Mouse (Mus musculus) adrenal gland, postnatal 36 days (tissue): Measurements from ENCODE around the gene Cd209b. TPM values are rescaled to one million over a fixed set of nuclear protein-coding genes. Genes with fewer than 3 reads are reported as not detected.

Experiments used
- DNase-seq, 2 experiments: peaks; one replicate each; pipeline ENCODE4 v3.0.0; 2021; ENCODE audit warnings: mixed read lengths in 1 of 2
- long read RNA-seq, 2 experiments: library from polyadenylated mRNA; stranded (forward); transcript quantifications; one replicate each; pipeline ENCODE4 v2.0.0; 2021; ENCODE audit warnings: borderline sequencing depth in 2 of 2
- total RNA-seq, 2 experiments: library from RNA; stranded (reverse); gene quantifications; 2 replicates each; pipeline ENCODE4 v1.2.3; 2021

Gene Cd209b
- total RNA-seq: 1 to 10 TPM; 1.7 to 3.0 TPM
- long read RNA-seq, experiment 1, partial matches to known transcripts: 0 of 1 reads
- long read RNA-seq, experiment 1, other reads (novel, unspliced or antisense): 1 of 1 reads
- long read RNA-seq, experiment 2: 0 reads

DNA sequence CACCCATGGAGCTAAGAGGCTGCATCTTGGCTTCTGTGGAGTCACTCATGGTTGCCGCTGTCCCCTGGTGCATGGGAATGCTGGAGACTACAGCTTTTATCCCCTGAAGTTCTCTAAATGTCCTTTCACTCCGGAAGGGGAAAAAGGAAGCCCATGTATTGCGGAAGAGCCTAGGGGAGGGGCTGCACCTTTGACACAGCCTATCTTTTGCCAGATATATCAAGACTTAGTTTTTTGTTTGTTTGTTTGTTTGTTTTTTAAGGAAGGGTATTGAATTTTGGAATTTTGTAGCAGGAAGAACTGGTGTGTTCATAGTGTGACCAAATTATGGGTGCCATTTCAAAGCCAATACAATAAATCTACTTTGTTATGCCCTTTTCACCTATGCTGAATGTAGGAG, at the start of gene Cd209b:
Cd209b (minus strand) TSS at position 101 of the 400 bp plus-strand sequence.
- DNase-seq: no peak

DNA sequence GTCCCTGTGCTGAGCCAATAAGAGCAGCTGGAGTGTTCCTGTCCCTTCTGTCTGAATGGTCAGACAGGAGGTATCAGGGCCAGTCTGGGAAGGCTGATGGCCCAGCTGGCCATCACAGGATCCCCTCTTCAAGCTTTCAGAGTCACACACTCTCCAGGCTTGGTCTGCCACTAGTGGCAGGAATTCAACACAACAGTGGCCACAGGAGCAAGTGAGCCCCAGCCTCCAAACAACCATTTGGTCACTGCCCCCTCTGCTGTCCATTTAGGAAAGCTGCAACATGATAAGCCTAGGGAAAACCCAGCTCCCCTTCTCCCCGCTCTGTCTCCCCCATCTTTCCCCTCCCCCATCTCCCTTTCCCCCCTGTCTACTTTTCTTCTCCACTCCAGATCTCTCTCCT, 29.4 kb upstream of the Cd209b start:
- DNase-seq: peak; percentile 1 to 8

DNA sequence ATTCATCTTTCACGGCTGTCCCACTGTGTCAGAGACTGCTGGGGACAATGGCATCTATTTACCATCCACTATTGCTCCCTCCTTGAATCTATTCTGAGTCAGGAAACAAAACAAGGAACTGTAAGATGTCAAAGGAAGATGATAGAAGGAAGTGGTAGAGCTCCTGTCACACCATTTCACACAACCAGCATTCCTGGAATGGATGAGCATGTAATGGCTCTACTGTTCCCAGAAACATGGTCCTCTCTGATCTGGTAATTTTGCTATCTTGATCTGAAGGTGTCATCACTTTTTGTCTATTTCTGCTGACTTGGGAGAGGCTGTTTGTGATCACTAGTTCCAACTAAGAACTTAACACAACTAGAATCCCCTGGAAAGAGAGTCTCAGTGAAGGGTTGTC, 28.0 kb upstream of the Cd209b start, which contains the start of gene Cd209c:
Cd209c (minus strand) TSS at position 101 of the 400 bp plus-strand sequence.
- no peak for DNase-seq

DNA sequence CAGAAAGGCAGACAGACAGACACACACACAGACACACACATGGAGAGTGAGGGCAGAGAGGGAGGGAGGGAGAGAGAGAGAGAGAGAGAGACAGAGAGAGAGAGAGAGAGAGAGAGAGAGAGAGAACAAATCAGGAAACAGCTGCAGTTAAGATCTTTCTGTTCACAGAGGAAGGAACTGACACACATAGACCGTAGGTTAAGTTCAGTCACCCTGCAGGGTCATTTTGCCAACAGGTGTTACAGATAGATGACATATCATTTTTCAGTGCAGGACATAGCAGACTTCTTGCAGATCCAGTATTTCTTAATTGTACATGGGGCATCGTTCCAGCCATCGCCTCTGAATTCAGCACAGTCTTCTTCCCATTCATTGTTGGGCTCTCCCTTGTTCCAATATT, 13.4 kb upstream of the Cd209b start:
- DNase-seq: no peak

DNA sequence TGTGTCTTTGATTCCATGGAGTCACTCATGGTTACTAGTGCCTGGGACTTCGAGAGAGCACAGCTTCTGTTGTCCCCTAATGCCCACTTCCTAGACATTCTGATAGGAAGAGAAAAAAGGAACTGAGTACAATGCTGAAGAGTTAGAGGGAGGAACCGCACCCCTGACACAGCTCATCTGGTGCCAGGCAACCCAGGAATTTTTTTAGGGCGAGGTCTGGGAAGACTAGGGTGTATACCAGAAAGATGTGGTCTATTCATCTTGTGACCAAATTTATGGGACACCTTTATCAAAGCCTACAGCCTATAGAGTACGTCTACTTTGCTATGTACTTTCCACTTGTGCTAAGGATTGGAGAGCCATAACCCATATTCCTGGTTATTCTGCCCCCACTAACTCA, 48.2 kb downstream of the Cd209b start, which contains the start of gene Cd209d:
Cd209d (minus strand) TSS at position 101 of the 400 bp plus-strand sequence.
- DNase-seq: no peak

DNA sequence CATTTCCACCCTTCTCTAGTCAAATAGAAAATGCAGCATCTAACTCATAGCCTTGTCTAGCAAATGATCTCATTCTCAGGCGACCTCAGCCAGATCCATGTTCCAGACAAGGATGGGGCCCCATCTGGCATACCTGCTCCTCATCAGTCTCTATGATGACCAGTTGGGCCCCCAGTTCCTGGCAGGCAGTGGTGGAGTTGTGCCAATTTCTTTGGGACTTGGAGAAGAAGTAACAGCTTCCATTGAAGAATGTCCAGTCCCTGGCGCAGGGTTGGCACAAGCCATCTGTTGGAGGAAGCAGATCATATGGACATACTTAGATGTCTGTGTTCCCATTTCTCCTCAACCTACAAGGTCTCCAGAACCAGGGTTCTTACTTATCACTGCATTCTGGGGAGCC, 50.5 kb downstream of the Cd209b start:
- DNase-seq: no peak

Other genes with a start within 250 kb of the Cd209b start
- not detected for gene Fcer2a, start 232.7 kb downstream of the Cd209b start, total RNA-seq
- gene Clec4g, start 206.2 kb downstream of the Cd209b start, total RNA-seq: not detected
- 1 to 10 TPM in 1 of 2 experiments, not detected in 1; 1.2 TPM for gene Cd209a, start 177.9 kb downstream of the Cd209b start, total RNA-seq
- gene Cd209e, start 72.5 kb downstream of the Cd209b start, total RNA-seq: not detected
- 1 to 10 TPM; 1.2 to 2.7 TPM for gene Cd209d, start 48.3 kb downstream of the Cd209b start, total RNA-seq
- gene Cd209c, start 27.9 kb upstream of the Cd209b start, total RNA-seq: 1 to 10 TPM in 1 of 2 experiments, not detected in 1; 1.0 TPM
- 1 to 10 TPM; 1.5 to 3.6 TPM for gene Cd209f, start 179.0 kb upstream of the Cd209b start, total RNA-seq
- gene Cd209g, start 207.3 kb upstream of the Cd209b start, total RNA-seq: 1 to 10 TPM in 1 of 2 experiments, under 1 TPM in 1; 0.86 to 1.1 TPM
- gene Evi5l, start 239.7 kb upstream of the Cd209b start, total RNA-seq: 10 to 100 TPM; 29.4 to 38.5 TPM